Mouse (Mus musculus): ENCODE data around the gene Nek7.

DNA sequence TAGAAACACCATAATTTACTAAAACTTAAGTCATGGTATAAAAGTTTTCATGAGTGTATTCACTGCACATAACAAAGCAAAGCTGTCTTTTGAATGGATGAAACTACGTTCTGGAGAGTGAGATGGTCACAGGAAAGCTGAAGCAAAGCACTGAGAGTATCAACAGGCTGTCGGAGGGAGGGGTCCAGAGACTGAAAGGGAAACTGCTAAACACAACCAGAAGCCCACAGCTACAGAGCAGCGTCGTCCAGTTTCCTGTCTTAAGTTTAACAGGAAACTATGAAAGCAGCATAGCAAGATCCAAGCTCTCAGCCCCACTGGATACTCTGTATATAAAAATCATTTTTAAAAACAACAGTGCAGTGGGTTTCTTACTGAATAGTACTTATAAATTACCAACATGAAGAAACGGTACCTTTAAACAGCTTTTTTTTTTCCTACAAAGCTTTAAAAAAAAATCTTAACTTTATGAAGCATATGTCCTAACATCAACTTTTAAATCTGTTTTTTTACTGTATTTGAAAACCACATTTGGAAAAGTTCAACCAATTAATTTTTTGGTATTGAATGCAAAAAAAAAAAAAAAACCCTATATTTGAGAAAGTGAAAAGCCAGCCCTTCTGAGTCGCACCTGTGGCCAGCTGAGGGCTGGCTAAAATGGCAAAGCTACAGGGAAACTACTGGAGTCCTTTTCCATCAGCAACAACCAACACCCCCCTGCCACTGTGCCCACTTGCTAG is 102.4 kb downstream of the Nek7 start:
- TF ChIP-seq JUND (conservative IDR thresholded peaks at IDR 0.05; ENCODE audit: low read depth, low read length) (no peak), MAZ (IDR thresholded peaks at IDR 0.05; ENCODE audit: low read depth, low read length) (no peak), POLR2A (IDR thresholded peaks at IDR 0.05; ENCODE audit: low read depth, low read length) (no peak), MYC (IDR thresholded peaks at IDR 0.05; ENCODE audit: low read depth, low read length) (no peak), EP300 (IDR thresholded peaks at IDR 0.05; ENCODE audit: low read length) (0 out of 2 replicates have a peak, but pooled peaks have one; percentile 3), BHLHE40 (IDR thresholded peaks at IDR 0.05; ENCODE audit: low read depth, low read length) (no peak), TBP (conservative IDR thresholded peaks at IDR 0.05; ENCODE audit: low read depth, low read length) (no peak), CTCF (conservative IDR thresholded peaks at IDR 0.05 in 1 of 2, IDR thresholded peaks at IDR 0.05 in 1 of 2; ENCODE audit: low read depth in 2 of 2, low read length in 2 of 2) (no peak), E2F4 (IDR thresholded peaks at IDR 0.05; ENCODE audit: insufficient replicate concordance, low read depth, low read length) (no peak)

All from CH12.LX (cell line).